Mouse (Mus musculus) 416B (cell line): ENCODE measurements around the gene Tex48.

Experiments used
- DNase-seq: peaks from one replicate; pipeline ENCODE4 v3.0.0; 2011; ENCODE audit warnings: low read depth

Tex48 gene

GRCm38 (mm10) chr4:63622378-63622835 is at the start of gene Tex48:
Gene Tex48 (minus strand): TSS chr4:63622428.
- DNase-seq, result peak; percentile 33

- peak; percentile 90 for DNase-seq
Measured at GRCm38 (mm10) chr4:63668255-63668654, 46.0 kb upstream of the Tex48 start.

GRCm38 (mm10) chr4:63665738-63666137 is 43.5 kb upstream of the Tex48 start:
- DNase-seq, result no peak

DNA sequence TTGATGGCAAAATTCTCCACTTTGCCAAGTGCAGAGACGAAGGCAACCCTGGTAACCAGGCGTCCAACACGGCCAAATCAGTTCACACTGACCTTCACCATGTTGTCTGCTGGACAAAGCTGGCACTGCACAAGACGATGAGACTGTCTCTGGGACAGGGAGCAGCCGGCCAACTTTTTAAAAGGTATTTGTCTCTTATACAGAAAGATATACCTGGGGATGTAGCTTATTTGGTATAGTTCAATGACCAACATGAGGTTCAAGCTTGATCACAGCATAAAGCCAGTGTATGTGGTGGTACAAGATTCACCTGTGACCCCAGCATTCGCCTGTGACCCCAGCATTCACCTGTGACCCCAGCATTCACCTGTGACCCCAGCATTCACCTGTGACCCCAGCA is 41.1 kb upstream of the Tex48 start, which contains the start of gene Gm11214:
Gene Gm11214, minus strand, starts transcription at position 101 of the 400 bp plus-strand sequence.
- no peak for DNase-seq

DNA sequence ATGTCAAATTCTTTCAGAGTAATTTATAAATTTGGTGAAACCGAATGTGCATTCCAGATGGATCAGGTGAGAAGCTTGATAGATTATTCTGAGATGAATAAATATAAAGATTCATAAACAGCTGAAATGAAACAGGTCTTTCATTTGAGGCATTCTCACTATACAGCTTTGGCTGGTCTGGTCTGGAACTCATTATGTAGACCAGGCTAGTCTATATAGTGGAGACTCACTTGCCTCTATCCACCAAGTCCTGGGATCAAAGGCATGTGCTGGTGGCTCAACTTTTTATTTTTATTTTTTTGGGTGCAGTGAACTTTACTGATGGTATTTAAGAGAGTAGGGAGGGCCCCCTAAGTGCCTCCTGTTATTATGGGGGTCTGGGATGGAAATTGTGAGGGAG is 39.6 kb upstream of the Tex48 start:
- no peak for DNase-seq

GRCm38 (mm10) chr4:63661426-63661825 is 39.2 kb upstream of the Tex48 start:
- DNase-seq, result no peak

- no peak for DNase-seq
Measured at GRCm38 (mm10) chr4:63659775-63660174, 37.5 kb upstream of the Tex48 start.

DNA sequence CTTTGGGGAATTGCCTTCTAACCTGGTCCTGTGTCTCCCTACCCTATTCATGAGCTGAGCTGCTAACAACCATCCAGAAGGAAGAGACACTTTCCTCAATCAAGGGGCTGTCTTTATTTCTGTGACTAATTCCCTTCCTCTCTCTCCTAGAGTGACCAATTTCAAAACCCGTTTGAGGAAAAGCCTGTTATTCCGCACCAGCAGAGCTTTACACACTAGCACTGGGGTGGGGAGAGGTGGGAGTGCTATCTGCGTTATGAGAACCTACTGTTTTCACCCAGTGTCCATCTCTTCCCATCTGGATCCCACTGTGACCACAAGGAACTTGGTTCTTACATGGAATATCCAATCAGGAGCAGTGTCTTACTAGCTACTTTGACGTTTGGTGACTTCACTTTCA is 36.9 kb upstream of the Tex48 start:
- no peak for DNase-seq

- no peak for DNase-seq
Measured at GRCm38 (mm10) chr4:63654381-63654780, 32.2 kb upstream of the Tex48 start.

- DNase-seq, result peak; percentile 17
Measured at GRCm38 (mm10) chr4:63643956-63644726, 21.9 kb upstream of the Tex48 start.

GRCm38 (mm10) chr4:63639842-63640241 is 17.6 kb upstream of the Tex48 start:
- peak; percentile 20 for DNase-seq

DNA sequence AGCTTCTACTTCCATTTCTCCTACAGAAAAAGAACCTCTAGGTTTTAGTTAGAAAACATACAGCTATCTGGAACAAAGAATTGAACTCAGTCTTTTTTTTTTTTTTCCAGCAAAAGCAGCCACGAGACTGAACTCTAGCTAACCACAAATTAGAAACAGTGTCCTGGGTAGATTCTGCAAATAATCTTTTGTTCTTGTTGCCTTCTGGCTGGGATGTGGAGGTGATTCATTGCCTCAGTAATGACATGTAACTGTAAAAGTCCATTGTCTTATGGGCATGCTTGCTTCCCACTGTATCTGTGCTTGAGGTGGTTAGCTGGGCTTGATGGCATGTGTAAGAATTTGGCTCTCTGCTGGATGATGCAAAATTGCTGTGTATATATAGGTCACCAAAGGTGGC is 16.4 kb upstream of the Tex48 start:
- DNase-seq, result no peak

DNA sequence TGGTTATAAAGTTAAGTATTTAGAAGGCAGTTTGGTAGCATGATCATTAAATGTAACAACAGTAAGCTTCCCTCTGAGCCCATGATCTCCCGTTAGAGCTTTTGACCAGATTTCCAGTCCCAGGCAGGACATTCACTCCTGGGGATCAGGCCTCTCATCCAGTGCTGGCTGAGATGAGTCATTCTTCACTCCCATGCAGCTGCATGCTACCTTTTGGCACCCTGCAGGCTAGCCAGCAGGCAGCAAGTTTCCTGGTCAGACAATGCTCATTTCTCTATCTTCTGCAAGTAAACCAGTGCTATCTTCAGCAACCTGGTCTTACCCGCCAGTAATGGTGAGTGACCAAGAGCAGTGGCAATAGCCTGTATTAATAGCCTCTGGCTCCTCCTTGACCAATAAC is 11.0 kb upstream of the Tex48 start:
- no peak for DNase-seq

DNA sequence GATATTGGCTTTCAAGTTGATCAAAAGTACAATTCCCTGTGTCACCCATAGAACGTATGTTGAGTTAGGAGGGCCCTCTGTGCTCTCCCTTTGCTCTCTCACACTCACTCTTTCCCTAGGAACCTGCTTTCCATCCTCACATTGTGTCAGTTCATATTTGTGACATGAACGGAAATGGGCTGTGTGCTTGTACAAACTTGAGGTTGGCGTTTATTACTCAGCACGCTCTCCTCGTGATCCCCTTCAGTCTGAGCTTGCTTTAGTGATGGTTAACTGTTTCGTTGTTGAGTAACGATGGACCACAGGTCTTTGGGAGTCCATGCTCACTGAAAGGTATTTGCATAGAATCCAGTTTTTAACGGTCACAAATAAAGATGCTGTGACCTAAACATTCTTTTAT is 4.9 kb upstream of the Tex48 start:
- DNase-seq, result peak; percentile 59

- peak; percentile 83 for DNase-seq
Measured at GRCm38 (mm10) chr4:63625563-63626080, 3.4 kb upstream of the Tex48 start.

- DNase-seq, result peak; percentile 17
Measured at GRCm38 (mm10) chr4:63621861-63622260, 367 bp downstream of the Tex48 start.

- DNase-seq, result no peak
Measured at GRCm38 (mm10) chr4:63608391-63608790, 13.8 kb downstream of the Tex48 start.

GRCm38 (mm10) chr4:63605968-63606367 is 16.3 kb downstream of the Tex48 start:
- no peak for DNase-seq

DNA sequence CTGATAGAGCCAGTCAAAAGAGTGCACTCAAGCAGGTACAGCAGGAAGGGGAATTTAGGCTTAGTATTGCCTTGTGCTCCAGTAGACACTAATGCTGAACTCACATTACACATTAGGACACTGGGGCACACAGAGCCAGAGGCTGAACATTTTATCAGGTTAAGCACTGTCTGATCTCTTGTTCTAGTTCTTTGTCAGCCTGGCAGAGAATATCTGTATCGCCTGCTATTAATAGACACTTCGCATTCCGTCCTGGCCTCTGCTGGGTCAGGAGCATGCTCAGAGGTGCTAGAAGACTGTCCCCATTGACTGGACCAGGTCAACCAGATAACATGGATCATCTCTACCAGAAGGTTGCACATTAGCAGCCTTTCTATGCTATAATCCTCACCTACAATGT is 16.7 kb downstream of the Tex48 start:
- no peak for DNase-seq

GRCm38 (mm10) chr4:63604945-63605344 is 17.3 kb downstream of the Tex48 start, which contains the start of gene Gm11213:
Gene Gm11213 (minus strand): TSS chr4:63605261.
- no peak for DNase-seq

DNA sequence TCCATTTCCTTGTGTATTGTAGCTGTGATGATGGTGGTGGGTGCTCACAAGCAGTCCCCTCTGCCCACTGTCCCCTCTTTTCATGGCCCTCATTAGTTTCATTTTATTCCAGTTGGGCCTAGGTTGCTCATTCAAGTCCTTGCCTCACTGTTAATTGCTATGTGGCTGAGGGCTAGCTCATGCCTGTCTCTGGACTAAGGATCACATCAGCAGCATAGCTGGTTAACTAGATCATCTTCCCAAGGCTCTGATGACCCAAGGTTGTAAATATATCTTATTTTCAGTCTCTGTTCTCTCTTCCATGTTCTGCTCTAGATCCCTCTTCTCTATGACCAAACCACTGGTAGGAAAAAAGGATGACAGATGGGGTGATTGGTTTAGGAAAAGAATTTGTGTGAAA is 21.0 kb downstream of the Tex48 start:
- no peak for DNase-seq

DNA sequence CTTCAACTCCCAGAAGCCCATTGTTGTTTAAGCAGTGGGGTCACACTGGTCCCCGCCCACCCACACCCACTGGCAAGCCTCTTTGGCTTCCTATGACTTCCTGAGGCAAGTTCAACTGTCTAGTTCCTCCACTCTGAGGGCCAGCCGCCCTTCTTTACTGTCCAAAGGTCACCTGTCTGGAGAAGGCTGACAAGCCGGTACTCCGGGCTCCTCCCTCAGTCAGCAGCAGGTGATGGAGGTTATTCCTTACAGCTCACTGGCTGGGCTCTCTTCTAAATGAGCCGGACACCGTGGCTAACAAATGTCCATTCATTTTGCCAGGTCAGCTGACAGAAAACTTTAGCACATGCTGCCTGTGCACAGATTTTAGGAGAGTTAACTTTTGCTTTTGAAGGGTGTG is 21.4 kb downstream of the Tex48 start:
- no peak for DNase-seq

- DNase-seq, result no peak
Measured at GRCm38 (mm10) chr4:63596010-63596409, 26.2 kb downstream of the Tex48 start.

- DNase-seq, result no peak
Measured at GRCm38 (mm10) chr4:63595259-63595658, 27.0 kb downstream of the Tex48 start.
